Mouse (Mus musculus) thymus, adult 2 months (tissue): ENCODE results near the gene Ttc26.

Experiments
- CTCF ChIP-seq: fragments of 200-500 bp; IDR thresholded peaks from 2 replicates; pipeline ENCODE4 v1.5.1; 2012; ENCODE audit warnings: mild to moderate bottlenecking, control low read depth, low read length, moderate library complexity, borderline replicate concordance; ENCODE audit not compliant: control insufficient read depth, poor library complexity, insufficient read depth; ENCODE audit errors: extremely low read depth
- POLR2A ChIP-seq: fragments of 200-500 bp; IDR thresholded peaks from 2 replicates; pipeline ENCODE4 v1.6.1; 2012; ENCODE audit warnings: mild to moderate bottlenecking, low read length, control low read depth, moderate library complexity; ENCODE audit not compliant: control insufficient read depth, poor library complexity, insufficient read depth; ENCODE audit errors: extremely low read depth

DNA sequence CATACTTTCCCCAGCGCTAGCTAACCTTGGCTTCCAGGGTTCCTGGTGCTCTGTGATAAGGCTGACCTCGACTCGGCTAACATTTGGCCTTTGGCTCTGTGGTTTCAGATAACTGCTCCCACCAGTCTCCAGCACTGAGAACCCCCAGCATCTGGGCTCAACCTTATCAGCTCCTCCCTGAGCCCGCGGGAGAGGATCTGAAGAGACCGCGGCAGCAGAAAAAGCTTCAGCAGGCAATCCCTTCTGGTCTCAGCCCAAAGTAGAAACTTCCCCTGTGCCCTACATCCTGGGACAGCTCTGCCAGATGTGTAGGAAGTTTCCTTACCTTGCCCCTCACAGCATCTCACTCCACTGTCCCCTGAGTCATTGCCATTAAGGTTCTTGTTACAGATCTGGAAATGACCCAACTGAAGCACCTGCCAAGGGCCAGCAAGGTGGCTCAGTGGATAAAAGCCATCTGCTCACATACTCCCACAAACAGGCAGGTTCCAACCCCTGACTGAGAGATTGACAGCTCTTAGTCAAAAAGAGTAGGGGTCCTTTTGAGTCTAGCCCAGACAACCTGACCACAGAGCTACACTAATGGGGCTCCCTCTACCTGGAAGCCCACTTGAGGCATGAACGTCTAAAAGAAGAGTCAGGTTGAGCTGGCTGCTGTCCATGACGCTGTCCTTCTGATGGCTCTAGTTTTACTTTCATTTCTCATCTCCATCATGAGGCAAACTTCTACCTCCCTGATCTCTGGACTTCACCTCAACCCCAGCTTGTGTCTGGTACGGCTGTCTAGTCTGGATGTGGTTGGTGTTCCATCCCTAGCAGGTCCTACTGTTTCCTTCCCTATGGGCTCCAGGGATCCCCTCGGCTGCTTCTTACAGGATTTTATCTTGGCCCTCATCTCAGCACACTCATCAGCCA, 39.3 kb upstream of the Ttc26 start:
- TF ChIP-seq CTCF: no peak
- no peak for TF ChIP-seq POLR2A
